Mouse (Mus musculus) hindbrain, embryonic 11.5 days (tissue): ENCODE measurements around the gene Cdk17. TPM values are rescaled to one million over a fixed set of nuclear protein-coding genes. Genes with fewer than 3 reads are reported as not detected.
"Not testable (repeated sequence)": the region's sequence is repeated elsewhere in the genome, so short reads cannot be mapped to it uniquely, and the experiment has no call there.

ENCODE experiments used
- ATAC-seq: fragments of 200-750 bp; cut with Nextera tagmentation; 2 replicates; pipeline ENCODE4 v1.8.0; 2017; ENCODE audit warnings: mild to moderate bottlenecking, moderate TSS enrichment, moderate library complexity; ENCODE audit not compliant: low FRiP score
- DNase-seq: peaks from one replicate; pipeline ENCODE4 v3.0.0-alpha.2; 2015; ENCODE audit warnings: low spot score
- H3K27ac ChIP-seq: fragments of 300-500 bp; sonication (generic); 2 replicates; pipeline ENCODE4 v1.5.1; 2014; ENCODE audit warnings: mild to moderate bottlenecking, low read depth, low read length
- H3K27me3 ChIP-seq: fragments of 300-500 bp; sonication (generic); 2 replicates; pipeline ENCODE4 v1.6.1; 2014; ENCODE audit warnings: mild to moderate bottlenecking, low read length, moderate library complexity, mixed read lengths; ENCODE audit not compliant: control insufficient read depth, insufficient read depth
- H3K36me3 ChIP-seq: fragments of 300-500 bp; sonication (generic); 2 replicates; pipeline ENCODE4 v1.6.1; 2014; ENCODE audit warnings: mild to moderate bottlenecking, low read length, moderate library complexity, mixed read lengths; ENCODE audit not compliant: control insufficient read depth, insufficient read depth
- H3K4me1 ChIP-seq: fragments of 300-500 bp; sonication (generic); replicated peaks from 2 replicates; pipeline ENCODE4 v1.6.1; 2014; ENCODE audit warnings: low read length, mixed read lengths; ENCODE audit not compliant: control insufficient read depth, insufficient read depth
- H3K4me2 ChIP-seq: fragments of 300-500 bp; sonication (generic); replicated peaks from 2 replicates; pipeline ENCODE4 v1.6.1; 2014; ENCODE audit warnings: mild to moderate bottlenecking, low read depth, low read length
- H3K4me3 ChIP-seq: fragments of 300-500 bp; sonication (generic); 2 replicates; pipeline ENCODE4 v1.5.1; 2014; ENCODE audit warnings: low read depth, low read length
- H3K9ac ChIP-seq: fragments of 300-500 bp; sonication (generic); 2 replicates; pipeline ENCODE4 v1.6.1; 2014; ENCODE audit warnings: low read depth, low read length
- H3K9me3 ChIP-seq: fragments of 300-500 bp; sonication (generic); 2 replicates; pipeline ENCODE4 v1.6.1; 2016; ENCODE audit warnings: low read length; ENCODE audit not compliant: control insufficient read depth
- WGBS: fragments of 180-500 bp; shearing (Covaris S2); extraction: QIAGEN DNeasy Blood & Tissue Kit; methylation state at CpG from one replicate; pipeline ENCODE4 v1.1.7; 2014; 5-methylcytosine and 5-hydroxymethylcytosine counted together
- polyA plus RNA-seq: library from polyadenylated mRNA; unstranded; fragments of >200 nt; fragmentation: Nextera tagmentation; extraction: Ambion mirVana; gene quantifications from 2 replicates; pipeline ENCODE4 v1.2.1, GENCODE M21; 2014

Cdk17 gene
- polyA plus RNA-seq, 1 experiment from 2014 or later, result 37.3 TPM

- WGBS, result 91% methylated on average over 6 of the region's 6 CpGs
- Histone ChIP-seq H3K4me2 (no peak overlapping the region), H3K27me3 (no peaks in the 10 kb centered on the region), H3K4me3 (no peak overlapping the region), H3K27ac (no peak overlapping the region), H3K36me3 (no peaks in the 10 kb centered on the region), H3K4me1 (no peaks in the 10 kb centered on the region), H3K9me3 (no peaks in the 10 kb centered on the region), H3K9ac (no peak overlapping the region)
- no peak for ATAC-seq
- DNase-seq, result no peak
These were observed 13.0 kb upstream of the Cdk17 start for GRCm38 (mm10) chr10:93147691-93148090.

- Histone ChIP-seq H3K9me3 (no peaks in the 10 kb centered on the region), H3K4me2 (no peak overlapping the region), H3K27ac (no peak overlapping the region), H3K4me3 (no peak overlapping the region), H3K36me3 (no peaks in the 10 kb centered on the region), H3K9ac (no peak overlapping the region), H3K27me3 (no peaks in the 10 kb centered on the region), H3K4me1 (no peaks in the 10 kb centered on the region)
- WGBS, result 40% methylated on average over 1 of the region's 2 CpGs
- no peak for DNase-seq
- ATAC-seq, result no peak
These were observed 11.1 kb upstream of the Cdk17 start for GRCm38 (mm10) chr10:93149597-93149996.

- no peak overlapping the region for H3K4me2 ChIP-seq
- no peak overlapping the region for H3K9ac ChIP-seq
- H3K4me1 ChIP-seq, result no peaks in the 10 kb centered on the region
- WGBS, result 84% methylated on average over 6 of the region's 6 CpGs
- no peak overlapping the region for H3K27ac ChIP-seq
- no peak for DNase-seq
- no peak for ATAC-seq
- H3K4me3 ChIP-seq, result no peak overlapping the region
- no peaks in the 10 kb centered on the region for H3K9me3 ChIP-seq
- no peaks in the 10 kb centered on the region for H3K36me3 ChIP-seq
- H3K27me3 ChIP-seq, result no peaks in the 10 kb centered on the region
These were observed 8.9 kb upstream of the Cdk17 start for GRCm38 (mm10) chr10:93151775-93152174.

DNA sequence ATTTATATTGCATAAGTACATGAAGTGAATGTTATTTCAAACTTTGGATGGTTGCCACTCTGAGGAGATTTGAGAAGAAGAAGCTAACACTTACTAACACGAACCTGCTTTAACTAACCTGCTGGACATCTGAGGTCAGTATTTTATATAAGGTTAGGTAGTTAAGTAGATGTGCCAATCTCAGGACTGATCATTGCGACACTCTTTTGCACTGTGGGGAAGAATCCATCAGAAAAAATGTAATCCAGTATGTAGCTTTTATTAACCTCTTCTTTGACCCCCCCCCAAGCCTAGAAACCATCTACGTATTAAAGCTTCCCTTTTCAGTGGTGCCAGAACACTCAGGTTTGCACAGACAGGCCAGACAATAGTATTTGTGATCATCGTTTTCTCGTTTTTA lies 8.0 kb upstream of the Cdk17 start:
- H3K4me3 ChIP-seq, result no peak overlapping the region
- 85% methylated on average over 5 of the region's 5 CpGs for WGBS
- no peak for ATAC-seq
- H3K4me1 ChIP-seq, result no peaks in the 10 kb centered on the region
- H3K27me3 ChIP-seq, result no peaks in the 10 kb centered on the region
- H3K9me3 ChIP-seq, result no peaks in the 10 kb centered on the region
- no peak overlapping the region for H3K4me2 ChIP-seq
- no peak overlapping the region for H3K9ac ChIP-seq
- H3K36me3 ChIP-seq, result no peaks in the 10 kb centered on the region
- no peak for DNase-seq
- H3K27ac ChIP-seq, result no peak overlapping the region

- not testable (repeated sequence) for H3K27ac ChIP-seq, H3K9ac ChIP-seq, H3K9me3 ChIP-seq, H3K36me3 ChIP-seq, H3K4me1 ChIP-seq, ATAC-seq, H3K4me3 ChIP-seq, H3K4me2 ChIP-seq, DNase-seq, H3K27me3 ChIP-seq
- WGBS, result 79% methylated on average over 2 of the region's 2 CpGs
These were observed 7.3 kb upstream of the Cdk17 start for GRCm38 (mm10) chr10:93153404-93153803.

DNA sequence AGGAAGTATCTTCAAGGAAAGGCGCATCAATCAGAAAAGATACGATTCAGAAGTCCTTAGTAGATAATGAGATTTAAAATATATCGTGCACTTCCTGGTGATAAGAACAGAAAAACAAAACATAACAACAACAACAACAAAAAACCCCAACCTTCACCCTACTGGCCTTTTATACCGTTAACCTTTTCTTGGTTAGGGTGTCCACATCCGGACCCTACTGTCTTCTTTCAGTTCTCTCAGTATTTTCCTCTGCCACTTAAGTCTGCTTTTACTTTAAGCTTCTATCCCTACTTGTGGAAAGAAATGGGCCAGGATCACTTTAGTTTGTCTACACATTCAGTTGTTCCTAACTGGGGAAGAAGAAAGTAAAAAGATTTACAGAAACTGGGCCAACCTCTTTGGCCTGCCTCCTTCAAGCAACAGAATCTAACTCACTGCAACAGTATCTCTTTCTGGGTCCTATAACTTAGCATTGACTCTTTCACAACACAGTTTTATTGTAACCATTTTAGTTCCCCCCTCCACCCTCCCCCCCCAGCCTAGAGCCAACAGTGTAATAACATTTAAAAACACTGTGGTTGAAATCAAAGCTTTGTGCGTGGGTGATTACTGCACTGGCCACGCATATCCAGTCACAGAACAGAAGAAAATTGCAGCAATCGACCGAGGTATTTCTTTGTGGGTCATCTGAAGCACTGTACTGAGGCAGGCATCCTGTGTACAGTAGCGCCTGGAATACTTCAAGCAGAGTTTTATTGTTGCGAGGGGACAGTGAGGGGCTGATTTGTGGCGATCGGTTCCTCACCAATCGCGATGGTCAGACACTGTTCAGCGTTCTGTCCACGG lies 801 bp upstream of the Cdk17 start:
- Histone ChIP-seq H3K4me2 (peak overlapping the region; percentile 33; the same call in 1 of the 2 replicates), H3K4me1 (no peaks in the 10 kb centered on the region), H3K27me3 (no peaks in the 10 kb centered on the region), H3K9me3 (no peaks in the 10 kb centered on the region), H3K27ac (peak overlapping the region; percentile 99; the same call in 1 of the 2 replicates), H3K9ac (peak overlapping the region; percentile 35; the same call in 1 of the 2 replicates), H3K36me3 (no peaks in the 10 kb centered on the region), H3K4me3 (peak overlapping the region; percentile 97)
- ATAC-seq (no peak), DNase-seq (no peak)
- WGBS, result 28% methylated on average over 17 of the region's 17 CpGs

DNA sequence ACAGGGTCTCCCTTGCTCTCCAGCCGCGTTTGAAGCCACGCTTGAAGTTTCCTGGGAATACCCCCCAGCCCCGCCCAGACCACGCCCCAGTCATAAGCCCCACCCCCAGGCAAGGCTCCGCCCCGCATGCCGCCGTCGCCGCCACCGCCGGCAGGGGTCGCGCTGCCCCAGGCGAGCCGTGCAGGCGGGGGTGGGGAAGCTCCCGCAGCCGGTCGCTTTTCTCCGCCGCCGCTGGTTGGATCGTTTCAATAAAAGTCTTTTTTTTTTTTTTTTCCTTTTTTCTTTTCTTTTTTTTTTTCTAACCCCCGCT lies 223 bp upstream of the Cdk17 start:
- Histone ChIP-seq H3K4me1 (0 out of 2 replicates have a peak, but pooled peaks cover 3% of the 10 kb centered on the region), H3K36me3 (no peaks in the 10 kb centered on the region), H3K9ac (peak overlapping the region; percentile 98), H3K9me3 (no peaks in the 10 kb centered on the region), H3K4me2 (peak overlapping the region; percentile 61), H3K27me3 (no peaks in the 10 kb centered on the region), H3K4me3 (peak overlapping the region; percentile 97), H3K27ac (peak overlapping the region; percentile 99)
- ATAC-seq (peak; percentile 91), DNase-seq (peak; percentile 92)
- WGBS, result under 1% methylated on average over 25 of the region's 26 CpGs

GRCm38 (mm10) chr10:93161511-93162275 lies 1.0 kb downstream of the Cdk17 start:
- Histone ChIP-seq H3K9ac (peak overlapping the region; percentile 98), H3K36me3 (no peaks in the 10 kb centered on the region)

More at GRCm38 (mm10) chr10:93161511-93162275, 1.0 kb downstream of the Cdk17 start:
- peak; percentile 71 for DNase-seq
- H3K9me3 ChIP-seq, result no peaks in the 10 kb centered on the region
- H3K4me3 ChIP-seq, result peak overlapping the region; percentile 97
- peak overlapping the region; percentile 99 for H3K27ac ChIP-seq
- no peaks in the 10 kb centered on the region for H3K27me3 ChIP-seq
- H3K4me1 ChIP-seq, result peaks cover 12% of the 10 kb centered on the region; the same call in 1 of the 2 replicates
- WGBS, result under 1% methylated on average over 22 of the region's 33 CpGs
- ATAC-seq, result peak; percentile 55
- peak overlapping the region; percentile 61 for H3K4me2 ChIP-seq
